Mouse (Mus musculus) hindbrain, embryonic 14.5 days (tissue): ENCODE measurements at regions not wholly inside any gene's neighbourhood (a gene's known extent, or its start where the extent isn't known, plus 50 kb on each side); places are given as distances from the start of the nearest gene placed in this dataset.

Experiments
- ATAC-seq: fragments of 200-750 bp; cut with Nextera tagmentation; 2 replicates; pipeline ENCODE4 v1.8.0; 2017; ENCODE audit warnings: moderate number of reproducible peaks, mild to moderate bottlenecking, moderate TSS enrichment, moderate library complexity; ENCODE audit not compliant: low FRiP score
- DNase-seq: peaks from one replicate; pipeline ENCODE4 v3.0.0-alpha.2; 2015; ENCODE audit warnings: low spot score
- H3K27ac ChIP-seq: fragments of 300-500 bp; sonication (generic); 2 replicates; pipeline ENCODE4 v1.5.1; 2014; ENCODE audit warnings: mild to moderate bottlenecking, moderate library complexity
- H3K27me3 ChIP-seq: fragments of 300-500 bp; sonication (generic); 2 replicates; pipeline ENCODE4 v1.6.1; 2014; ENCODE audit warnings: mild to moderate bottlenecking, low read length, mixed read lengths; ENCODE audit not compliant: control insufficient read depth, insufficient read depth
- H3K36me3 ChIP-seq: fragments of 300-500 bp; sonication (generic); replicated peaks from 2 replicates; pipeline ENCODE4 v1.6.1; 2014; ENCODE audit not compliant: control insufficient read depth, insufficient read depth
- H3K4me1 ChIP-seq: fragments of 300-500 bp; sonication (generic); replicated peaks from 2 replicates; pipeline ENCODE4 v1.6.1; 2014; ENCODE audit warnings: antibody characterized with exemption, low read length, mixed read lengths; ENCODE audit not compliant: control insufficient read depth, insufficient read depth
- H3K4me2 ChIP-seq: fragments of 300-500 bp; sonication (generic); replicated peaks from 2 replicates; pipeline ENCODE4 v1.6.1; 2014; ENCODE audit warnings: mild to moderate bottlenecking, moderate library complexity
- H3K4me3 ChIP-seq: fragments of 300-500 bp; sonication (generic); replicated peaks from 2 replicates; pipeline ENCODE4 v1.5.1; 2014; ENCODE audit warnings: mild to moderate bottlenecking, low read length
- H3K9ac ChIP-seq: fragments of 300-500 bp; sonication (generic); 2 replicates; pipeline ENCODE4 v1.6.1; 2014
- H3K9me3 ChIP-seq: fragments of 300-500 bp; sonication (generic); 2 replicates; pipeline ENCODE4 v1.6.1; 2016; ENCODE audit warnings: low read length; ENCODE audit not compliant: control insufficient read depth
- WGBS: fragments of 180-500 bp; shearing (Covaris S2); extraction: QIAGEN DNeasy Blood & Tissue Kit; methylation state at CpG from one replicate; pipeline ENCODE4 v1.1.7; 2014; 5-methylcytosine and 5-hydroxymethylcytosine counted together

DNA sequence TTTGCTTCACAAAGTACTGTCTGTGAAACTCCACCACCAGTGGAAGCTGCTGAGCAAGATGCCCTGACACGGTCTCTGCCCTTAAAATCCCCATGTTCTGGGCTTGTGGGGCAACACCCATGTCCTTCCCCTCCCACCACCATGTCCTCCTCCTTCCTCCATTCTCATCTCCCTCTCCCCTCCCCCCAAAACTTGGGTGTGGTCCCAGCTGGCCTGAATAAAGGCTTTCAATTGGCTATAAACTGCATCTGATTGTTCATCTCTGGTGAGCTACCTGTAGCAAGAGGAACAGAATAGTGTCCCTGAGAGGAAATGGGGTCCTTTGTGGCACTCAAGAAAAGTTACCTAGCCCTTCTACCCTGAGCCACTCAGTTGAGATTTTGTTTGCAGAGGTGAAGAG lies 91.8 kb downstream of the Slc16a9 start:
- no peak for ATAC-seq
- H3K27ac ChIP-seq = no peak overlapping the region
- no peak overlapping the region for H3K4me3 ChIP-seq
- H3K9ac ChIP-seq = no peak overlapping the region
- no peak overlapping the region for H3K4me2 ChIP-seq
- WGBS = 85% methylated on average over 1 of the region's 1 CpGs
- H3K27me3 ChIP-seq = no peaks in the 10 kb centered on the region
- no peaks in the 10 kb centered on the region for H3K4me1 ChIP-seq
- H3K36me3 ChIP-seq = no peaks in the 10 kb centered on the region
- peaks cover 9% of the 10 kb centered on the region; the same call in 1 of the 2 replicates for H3K9me3 ChIP-seq
- DNase-seq = no peak

DNA sequence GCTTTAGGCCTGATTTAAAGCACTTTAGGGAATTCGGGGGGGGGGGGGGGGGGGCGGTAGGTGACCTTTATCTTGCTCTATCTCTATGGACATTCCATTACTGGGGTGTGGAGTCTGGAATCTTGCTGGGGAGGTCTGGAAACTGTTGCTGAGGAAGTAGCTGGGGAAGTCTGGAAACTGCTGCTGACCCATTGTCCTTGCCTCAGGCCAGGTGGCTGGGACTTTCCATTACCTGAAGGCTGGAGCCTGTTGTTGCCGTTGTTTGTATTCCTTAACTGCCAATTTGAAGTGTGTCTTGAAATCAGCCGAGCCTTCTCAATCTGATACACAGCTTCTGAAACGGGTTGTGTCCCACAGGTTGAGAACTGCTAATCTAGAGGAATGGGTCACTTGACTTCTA lies 80.9 kb upstream of the Fam13c start:
- no peak overlapping the region for H3K4me3 ChIP-seq
- no peaks in the 10 kb centered on the region for H3K36me3 ChIP-seq
- H3K27ac ChIP-seq = no peak overlapping the region
- WGBS = 76% methylated on average over 5 of the region's 5 CpGs
- H3K27me3 ChIP-seq = no peaks in the 10 kb centered on the region
- no peaks in the 10 kb centered on the region for H3K9me3 ChIP-seq
- DNase-seq (no peak), ATAC-seq (no peak)
- H3K4me1 ChIP-seq = no peaks in the 10 kb centered on the region
- H3K4me2 ChIP-seq = no peak overlapping the region
- no peak overlapping the region for H3K9ac ChIP-seq

DNA sequence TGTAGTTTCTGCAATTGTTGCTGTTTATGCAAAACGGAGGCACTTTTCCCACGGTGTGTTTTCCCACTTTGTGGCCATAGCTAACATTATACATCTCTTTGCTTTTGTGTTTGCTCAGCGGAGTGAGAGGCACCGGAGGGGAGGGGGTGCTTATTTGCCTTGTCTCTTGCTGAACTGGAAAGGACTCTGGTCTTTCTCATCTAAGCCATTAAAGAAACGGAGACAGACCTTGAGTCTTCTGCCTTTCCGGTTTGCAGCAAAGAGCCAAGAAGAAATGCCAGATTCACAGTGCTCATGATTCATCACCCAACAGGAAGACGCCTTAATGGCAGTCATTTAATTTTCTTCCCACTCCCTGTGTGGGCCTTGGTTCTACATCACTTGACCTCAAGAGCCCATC lies 80.4 kb upstream of the Fam13c start:
- WGBS = 62% methylated on average over 7 of the region's 7 CpGs
- no peaks in the 10 kb centered on the region for H3K27me3 ChIP-seq
- no peak for ATAC-seq
- H3K9me3 ChIP-seq = no peaks in the 10 kb centered on the region
- no peak overlapping the region for H3K27ac ChIP-seq
- H3K4me2 ChIP-seq = no peak overlapping the region
- no peak for DNase-seq
- no peaks in the 10 kb centered on the region for H3K36me3 ChIP-seq
- no peak overlapping the region for H3K9ac ChIP-seq
- H3K4me1 ChIP-seq = no peaks in the 10 kb centered on the region
- H3K4me3 ChIP-seq = no peak overlapping the region

DNA sequence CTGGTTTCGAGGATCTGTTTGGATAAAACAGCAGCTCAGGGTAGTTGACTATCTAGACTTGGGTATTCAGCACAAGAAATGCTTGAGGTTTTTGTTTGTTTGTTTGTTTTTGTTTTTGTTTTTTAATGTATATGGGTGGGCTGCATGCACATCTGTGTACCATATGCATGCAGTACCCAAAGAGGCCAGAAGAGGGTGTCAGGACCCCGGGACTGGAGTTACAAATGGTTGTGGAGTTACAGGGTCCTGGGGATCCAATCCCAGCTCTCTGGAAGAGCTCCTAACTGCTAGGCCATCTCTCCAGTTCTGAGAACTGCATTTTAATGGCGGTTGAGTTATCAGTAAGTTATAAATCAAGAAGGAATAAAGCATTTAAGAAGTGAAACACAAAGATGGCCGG lies 77.2 kb upstream of the Fam13c start:
- no peaks in the 10 kb centered on the region for H3K4me1 ChIP-seq

DNA sequence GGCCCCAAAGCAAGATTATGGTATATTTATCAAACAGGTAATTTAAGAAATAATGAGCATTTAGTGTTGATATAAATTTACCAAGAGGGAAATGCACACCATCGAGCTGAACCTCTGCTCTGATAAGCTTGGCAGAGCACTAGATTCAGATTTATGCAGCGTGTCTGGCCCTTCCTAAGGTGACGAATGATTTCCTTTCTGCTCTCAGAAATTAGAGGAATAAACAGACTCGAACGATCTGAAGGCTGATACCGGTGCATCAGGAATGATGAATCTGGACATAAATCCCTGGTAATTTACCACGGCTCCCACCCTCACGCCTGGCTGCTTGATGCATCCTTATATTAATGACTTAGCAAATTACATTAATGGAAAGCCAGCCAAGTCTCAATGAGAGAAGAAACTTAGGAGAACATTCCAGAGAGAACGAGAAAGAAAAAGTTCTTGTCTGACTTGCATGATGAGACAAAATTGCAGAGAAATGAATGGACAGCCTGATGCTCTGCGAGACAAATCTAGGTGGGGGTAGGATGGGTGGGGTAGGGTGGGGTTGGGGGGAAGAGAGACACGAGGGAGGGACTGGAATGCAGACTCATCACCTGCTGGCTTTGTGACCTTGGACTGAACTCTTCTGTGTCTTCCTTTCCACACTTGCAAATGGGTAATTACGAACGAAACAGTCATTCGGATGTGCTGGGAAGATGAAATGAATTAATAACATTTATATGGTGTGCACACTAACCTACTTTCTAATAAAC lies 75.9 kb upstream of the Fam13c start:
- DNase-seq (no peak), ATAC-seq (no peak)
- H3K9ac ChIP-seq = no peak overlapping the region
- no peak overlapping the region for H3K4me3 ChIP-seq
- H3K9me3 ChIP-seq = no peaks in the 10 kb centered on the region
- WGBS = 57% methylated on average over 14 of the region's 14 CpGs
- no peaks in the 10 kb centered on the region for H3K36me3 ChIP-seq
- H3K27me3 ChIP-seq = no peaks in the 10 kb centered on the region
- no peak overlapping the region; the same call in 1 of the 2 replicates for H3K27ac ChIP-seq
- 0 out of 2 replicates have a peak, but pooled peaks cover 3% of the 10 kb centered on the region for H3K4me1 ChIP-seq
- H3K4me2 ChIP-seq = no peak overlapping the region

More for the DNA sequence above, 77.2 kb upstream of the Fam13c start:
- Histone ChIP-seq H3K9me3 (no peaks in the 10 kb centered on the region), H3K36me3 (no peaks in the 10 kb centered on the region), H3K27ac (no peak overlapping the region), H3K4me2 (no peak overlapping the region), H3K9ac (no peak overlapping the region), H3K4me3 (no peak overlapping the region), H3K27me3 (no peaks in the 10 kb centered on the region)
- no peak for ATAC-seq
- 75% methylated on average over 4 of the region's 4 CpGs for WGBS
- no peak for DNase-seq

DNA sequence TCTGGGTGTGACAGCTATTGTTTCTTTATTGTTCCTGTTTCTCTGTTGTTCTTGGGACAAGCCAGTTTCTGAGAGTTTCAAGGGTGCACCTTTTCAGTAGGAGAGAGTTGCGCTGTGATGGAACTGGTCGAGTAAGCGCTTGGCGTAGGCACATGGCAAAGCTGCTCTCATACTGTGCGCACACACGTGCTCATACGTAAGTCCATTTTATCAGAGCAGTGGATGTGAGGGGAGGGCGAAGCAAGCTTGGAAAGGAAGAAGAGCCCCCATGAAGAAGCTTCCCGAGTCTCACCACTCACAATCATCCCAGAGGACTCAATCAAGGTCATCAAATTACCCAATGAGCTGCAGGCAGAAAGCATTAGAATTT lies 75.3 kb upstream of the Fam13c start:
- no peak overlapping the region for H3K9ac ChIP-seq
- H3K4me1 ChIP-seq = 0 out of 2 replicates have a peak, but pooled peaks cover 3% of the 10 kb centered on the region
- WGBS = 88% methylated on average over 9 of the region's 9 CpGs
- H3K9me3 ChIP-seq = no peaks in the 10 kb centered on the region
- no peaks in the 10 kb centered on the region for H3K36me3 ChIP-seq
- no peak overlapping the region for H3K4me3 ChIP-seq
- ATAC-seq (no peak), DNase-seq (no peak)
- H3K4me2 ChIP-seq = no peak overlapping the region
- no peak overlapping the region for H3K27ac ChIP-seq
- no peaks in the 10 kb centered on the region for H3K27me3 ChIP-seq

DNA sequence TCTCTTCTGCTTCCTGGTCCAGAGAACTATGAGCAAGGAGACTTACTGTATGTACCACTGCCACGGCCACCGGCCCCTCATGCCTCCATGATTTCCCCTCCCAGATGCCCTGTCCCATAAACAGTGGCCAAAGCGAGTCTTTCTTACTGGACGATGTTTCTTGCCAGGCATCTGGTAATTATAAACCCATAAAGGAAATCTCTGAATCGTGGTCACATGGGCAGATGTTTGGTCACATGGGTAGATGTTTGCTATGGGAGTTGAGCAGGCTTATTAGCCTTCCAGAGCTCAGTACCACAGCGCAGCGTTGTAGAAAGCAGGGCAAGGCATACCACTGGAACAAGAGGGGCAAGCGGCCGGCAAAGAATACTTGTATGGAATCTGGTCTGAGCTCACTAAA lies 74.8 kb upstream of the Fam13c start:
- ATAC-seq (no peak), DNase-seq (no peak)
- Histone ChIP-seq H3K9me3 (no peaks in the 10 kb centered on the region), H3K4me3 (no peak overlapping the region), H3K36me3 (no peaks in the 10 kb centered on the region), H3K9ac (no peak overlapping the region), H3K4me1 (0 out of 2 replicates have a peak, but pooled peaks cover 3% of the 10 kb centered on the region), H3K27ac (no peak overlapping the region), H3K4me2 (no peak overlapping the region), H3K27me3 (no peaks in the 10 kb centered on the region)
- WGBS = 83% methylated on average over 9 of the region's 9 CpGs

DNA sequence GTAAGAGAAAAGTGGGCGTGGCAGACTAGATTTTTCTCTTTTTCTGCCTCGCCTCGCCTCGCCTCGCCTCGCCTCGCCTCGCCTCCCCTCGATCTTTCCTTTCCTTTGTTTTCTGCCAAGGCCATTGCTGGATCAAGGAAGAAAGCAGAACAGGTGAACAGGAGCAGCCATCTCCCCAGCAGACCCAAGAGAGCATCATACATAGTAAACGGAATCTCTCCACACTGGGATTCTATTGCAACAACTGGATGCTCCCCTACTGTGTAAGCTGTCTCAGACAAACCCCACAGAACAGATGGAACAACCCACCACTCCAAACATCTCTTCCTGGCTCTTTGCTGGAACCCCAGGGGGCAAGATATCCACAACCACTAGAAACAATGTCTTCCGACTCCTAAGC lies 72.4 kb upstream of the Fam13c start:
- Histone ChIP-seq H3K9ac (no peak overlapping the region), H3K4me3 (no peak overlapping the region), H3K9me3 (no peaks in the 10 kb centered on the region), H3K4me2 (no peak overlapping the region), H3K27ac (no peak overlapping the region), H3K27me3 (no peaks in the 10 kb centered on the region), H3K36me3 (no peaks in the 10 kb centered on the region), H3K4me1 (0 out of 2 replicates have a peak, but pooled peaks cover 3% of the 10 kb centered on the region)
- ATAC-seq = no peak
- no peak for DNase-seq
- 72% methylated on average over 11 of the region's 11 CpGs for WGBS

DNA sequence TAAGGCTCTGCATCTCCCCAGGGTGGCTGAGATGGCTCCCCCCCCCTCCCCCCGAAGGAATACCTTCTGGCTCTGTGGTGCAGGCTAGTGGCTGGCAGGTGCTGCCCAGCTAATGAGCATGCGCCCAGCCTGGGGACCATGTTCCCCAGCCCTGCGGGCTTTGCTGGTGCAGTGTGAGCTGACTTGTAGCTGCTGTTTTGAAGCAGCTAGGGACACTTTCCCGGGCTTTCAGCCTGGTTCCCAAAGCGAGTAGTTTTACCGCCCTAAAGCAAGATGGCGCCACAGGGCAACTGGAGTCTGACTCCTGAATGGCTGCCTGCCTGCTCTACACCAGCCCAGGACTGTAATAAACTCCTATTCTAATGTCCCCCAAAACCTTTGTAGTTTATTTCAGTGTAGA lies 71.6 kb upstream of the Fam13c start:
- no peak overlapping the region for H3K4me2 ChIP-seq
- no peaks in the 10 kb centered on the region for H3K36me3 ChIP-seq
- no peaks in the 10 kb centered on the region for H3K9me3 ChIP-seq
- no peak overlapping the region for H3K27ac ChIP-seq
- ATAC-seq = peak; percentile 60; the same call in 1 of the 2 replicates
- peak; percentile 63 for DNase-seq
- 20% methylated on average over 7 of the region's 7 CpGs for WGBS
- no peaks in the 10 kb centered on the region for H3K27me3 ChIP-seq
- no peak overlapping the region for H3K9ac ChIP-seq
- H3K4me3 ChIP-seq = no peak overlapping the region
- H3K4me1 ChIP-seq = 0 out of 2 replicates have a peak, but pooled peaks cover 3% of the 10 kb centered on the region
